Mouse (Mus musculus) kidney, adult 2 months (tissue): Measurements from ENCODE around the gene Gm28048.

Experiments
- CTCF ChIP-seq: fragments of 200-500 bp; conservative IDR thresholded peaks from 2 replicates; pipeline ENCODE4 v1.5.1; 2011; ENCODE audit warnings: low read depth, mild to moderate bottlenecking, control low read depth, low read length, moderate library complexity, mixed read lengths; ENCODE audit not compliant: insufficient read depth, insufficient read length
- POLR2A ChIP-seq: fragments of 200-500 bp; IDR thresholded peaks from one replicate; pipeline ENCODE4 v1.6.1; 2011; ENCODE audit warnings: low read depth, low read length, control low read depth

DNA sequence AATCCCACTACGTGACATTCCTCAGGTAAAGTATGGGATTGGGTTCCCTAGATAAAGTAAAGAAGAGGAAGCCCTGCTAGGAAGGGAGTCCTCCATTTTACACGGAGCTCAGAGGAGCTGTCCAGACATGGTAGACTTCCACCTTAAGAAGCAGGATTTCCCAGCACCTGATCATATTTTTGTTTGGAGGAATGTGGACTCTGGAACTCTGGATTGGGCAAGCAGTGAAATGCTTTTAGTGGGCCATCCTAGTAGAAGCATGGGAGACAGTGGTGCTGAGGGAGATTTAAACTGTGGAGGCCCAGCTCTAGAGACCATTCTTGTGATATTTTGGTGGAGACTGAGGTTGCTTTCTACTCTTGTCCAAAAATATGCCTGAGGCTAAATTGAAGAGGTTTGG is 59.3 kb downstream of the Gm28048 start:
- no peak for TF ChIP-seq POLR2A
- no peak for TF ChIP-seq CTCF
